Mouse (Mus musculus) forelimb bud, embryonic 11.5 days (tissue): ENCODE measurements at regions not wholly inside any gene's neighbourhood (a gene's known extent, or its start where the extent isn't known, plus 50 kb on each side); places are given as distances from the start of the nearest gene placed in this dataset.
"Not testable (repeated sequence)": the region's sequence is repeated elsewhere in the genome, so short reads cannot be mapped to it uniquely, and the experiment has no call there.

Experiments used
- DNase-seq: peaks from one replicate; pipeline ENCODE4 v3.0.0-alpha.2; 2012; ENCODE audit warnings: low read depth, low spot score

DNA sequence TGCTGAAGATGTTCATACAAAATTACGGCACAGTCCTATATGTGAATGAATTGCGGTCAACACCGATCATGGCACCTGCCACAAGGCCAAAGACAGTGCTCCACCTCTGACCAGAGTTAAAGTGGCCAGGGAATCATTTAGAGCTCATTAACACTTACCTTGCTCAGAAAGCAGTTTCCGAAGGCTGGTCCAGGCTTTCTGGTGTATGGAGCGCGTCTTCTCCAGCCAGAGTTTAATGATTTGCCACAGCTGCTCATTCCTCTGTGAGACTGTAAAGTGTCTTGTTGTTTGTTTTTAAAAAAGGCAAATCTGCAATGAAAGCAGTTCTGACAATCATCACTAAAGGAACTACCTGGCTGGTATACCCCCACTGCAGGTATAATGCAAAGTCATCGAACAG is 256.7 kb downstream of the Nfkbiz start:
- DNase-seq, result no peak

GRCm38 (mm10) chr16:55580827-55581226 is 257.9 kb downstream of the Nfkbiz start:
- no peak for DNase-seq

- DNase-seq, result no peak
These were observed 260.0 kb downstream of the Nfkbiz start for GRCm38 (mm10) chr16:55578686-55579085.

DNA sequence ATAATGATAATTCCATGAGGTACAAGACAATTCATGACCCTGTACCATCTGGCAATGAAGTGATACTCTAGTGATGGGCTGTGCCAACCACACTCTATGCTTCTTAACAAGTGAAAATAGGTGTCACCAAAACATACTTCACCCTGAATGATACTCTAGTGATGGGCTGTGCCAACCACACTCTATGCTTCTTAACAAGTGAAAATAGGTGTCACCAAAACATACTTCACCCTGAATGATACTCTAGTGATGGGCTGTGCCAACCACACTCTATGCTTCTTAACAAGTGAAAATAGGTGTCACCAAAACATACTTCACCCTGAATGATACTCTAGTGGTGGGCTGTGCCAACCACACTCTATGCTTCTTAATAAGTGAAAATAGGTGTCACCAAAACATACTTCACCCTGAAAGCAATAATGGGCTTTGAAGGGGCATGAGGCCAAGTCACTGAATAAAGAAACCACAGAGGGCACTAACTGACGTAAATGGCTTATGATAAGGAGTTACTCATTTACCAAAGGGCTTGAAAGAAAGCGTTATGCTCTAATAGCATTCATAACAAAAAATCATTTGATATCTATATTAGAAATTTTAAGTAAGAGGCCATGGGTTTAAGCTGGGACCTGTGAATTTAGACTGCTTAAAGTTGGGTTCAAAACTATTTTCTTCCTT is 263.0 kb downstream of the Nfkbiz start:
- DNase-seq, result not testable (repeated sequence)

GRCm38 (mm10) chr16:55571106-55571505 is 267.6 kb downstream of the Nfkbiz start:
- DNase-seq, result no peak

DNA sequence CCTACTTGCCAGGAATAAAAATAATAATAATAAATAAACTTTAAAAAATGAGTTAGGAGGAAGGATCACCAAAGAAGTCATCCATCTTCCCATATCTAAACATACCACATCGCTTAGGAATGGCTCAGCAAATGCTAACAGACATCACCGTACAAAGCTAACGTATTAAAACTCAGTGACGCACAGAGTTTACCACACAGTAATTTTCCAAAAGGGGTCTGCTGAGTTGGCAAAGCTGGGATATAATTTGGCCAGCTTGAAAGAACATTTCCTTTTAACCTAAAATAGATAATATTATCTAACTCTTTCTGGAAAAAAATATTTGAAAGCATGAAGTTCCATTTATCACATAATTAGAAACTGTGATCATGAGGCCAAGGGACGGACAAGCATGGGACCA is 268.6 kb downstream of the Nfkbiz start:
- DNase-seq, result no peak

- no peak for DNase-seq
These were observed 258.2 kb upstream of the Zpld1 start for GRCm38 (mm10) chr16:55555821-55556535.

GRCm38 (mm10) chr16:55555224-55555623 is 257.4 kb upstream of the Zpld1 start:
- no peak for DNase-seq

DNA sequence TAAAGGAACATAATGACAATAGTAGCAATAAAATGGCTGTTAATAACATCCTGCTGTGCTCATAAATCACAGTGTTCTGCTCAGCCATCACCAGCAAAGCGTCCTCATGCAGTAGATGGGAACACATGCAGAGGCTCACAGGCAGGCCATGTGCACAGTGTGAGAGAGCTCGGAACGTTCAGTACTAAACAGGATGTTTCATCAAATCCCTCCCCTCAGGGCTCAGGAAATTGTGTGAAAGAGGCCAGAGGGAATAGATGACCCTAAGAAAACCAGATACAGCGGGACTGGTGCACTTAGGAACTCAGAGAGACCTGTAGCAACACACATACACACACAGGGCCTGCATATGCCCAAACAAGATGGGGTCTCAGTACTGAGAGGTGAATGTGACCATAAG is 256.1 kb upstream of the Zpld1 start:
- no peak for DNase-seq

DNA sequence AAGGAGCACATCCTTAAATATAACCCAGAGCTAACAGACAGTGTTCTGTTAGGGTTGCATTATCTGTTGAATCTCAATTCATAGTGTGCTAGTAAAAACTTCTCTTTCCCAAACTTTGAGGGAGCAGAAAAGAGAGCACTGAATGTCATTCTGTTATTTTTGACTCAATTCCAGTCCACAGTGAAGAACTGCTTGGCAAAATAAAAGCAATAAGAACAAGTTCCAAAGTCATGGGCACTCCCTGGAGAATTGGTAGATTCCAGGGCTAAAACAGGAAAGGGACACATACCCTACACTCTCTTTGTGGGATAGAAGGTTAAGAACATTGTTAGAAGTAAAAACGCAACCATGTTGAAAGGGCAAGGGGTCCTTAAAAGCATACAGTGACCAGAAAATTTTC is 253.6 kb upstream of the Zpld1 start:
- no peak for DNase-seq

DNA sequence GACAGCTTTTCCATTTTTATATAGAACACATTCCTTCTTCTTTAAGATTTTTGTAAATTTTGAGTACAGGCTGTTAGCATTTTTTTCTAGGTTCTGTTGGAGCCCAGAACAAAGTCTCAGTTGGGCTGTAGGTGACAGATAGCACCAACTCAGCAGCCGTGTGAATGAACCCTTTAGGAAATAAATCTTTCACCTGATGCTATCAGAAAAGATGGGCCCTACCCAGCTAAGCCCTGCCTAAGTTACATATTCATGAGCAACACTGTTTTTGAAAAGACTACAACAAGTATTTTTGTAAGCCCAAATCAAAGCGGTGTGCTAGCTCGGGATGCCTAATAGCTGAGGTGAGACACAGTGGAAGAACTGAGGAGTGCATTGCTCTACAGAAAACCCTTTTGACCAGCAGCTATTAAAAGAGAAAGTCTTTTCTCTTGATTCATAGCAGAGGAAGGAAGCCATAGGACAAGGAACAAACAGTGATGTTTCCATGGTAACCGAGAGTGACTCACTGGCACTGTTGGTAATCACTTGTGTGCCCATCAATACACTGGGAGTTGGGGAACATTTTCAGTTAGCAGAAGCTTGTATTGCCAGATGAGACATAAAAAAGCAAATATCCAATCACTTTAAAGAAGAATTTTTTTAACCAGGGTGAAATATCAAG is 253.0 kb upstream of the Zpld1 start:
- DNase-seq, result no peak

GRCm38 (mm10) chr16:55547095-55547494 is 249.3 kb upstream of the Zpld1 start:
- no peak for DNase-seq

DNA sequence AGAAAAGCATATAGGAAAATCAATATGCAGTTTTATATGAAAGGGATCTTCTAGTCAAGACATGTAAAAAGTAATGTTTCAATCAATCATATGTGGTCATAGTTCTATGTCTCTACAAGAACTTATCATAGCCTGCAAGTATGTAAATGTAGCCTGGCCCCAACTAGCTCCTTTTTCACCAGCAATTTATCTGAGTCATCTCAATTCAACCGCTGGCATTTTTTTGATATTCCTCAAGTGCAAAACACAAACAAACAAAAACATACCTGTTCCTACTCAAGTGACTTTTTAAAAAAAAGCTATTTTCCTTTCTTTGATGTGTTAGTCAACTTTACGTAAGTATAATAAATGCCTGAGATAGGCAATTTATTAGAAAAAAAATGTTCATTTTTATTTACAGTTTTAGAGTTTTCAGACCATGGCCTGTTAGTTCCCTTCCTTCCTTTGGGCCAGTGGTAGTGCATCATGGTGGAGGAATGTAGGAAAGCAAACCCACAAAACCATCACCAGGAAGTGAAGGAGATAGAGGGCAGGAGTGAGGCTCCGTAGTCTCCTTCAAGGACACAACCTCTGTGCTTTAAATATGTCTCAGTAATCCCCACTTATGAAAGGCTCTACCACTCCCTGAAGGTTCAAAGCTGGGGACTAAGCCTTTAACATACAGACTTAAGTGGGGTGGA is 242.7 kb upstream of the Zpld1 start:
- DNase-seq, result no peak

GRCm38 (mm10) chr16:55539179-55539578 is 241.4 kb upstream of the Zpld1 start:
- no peak for DNase-seq

DNA sequence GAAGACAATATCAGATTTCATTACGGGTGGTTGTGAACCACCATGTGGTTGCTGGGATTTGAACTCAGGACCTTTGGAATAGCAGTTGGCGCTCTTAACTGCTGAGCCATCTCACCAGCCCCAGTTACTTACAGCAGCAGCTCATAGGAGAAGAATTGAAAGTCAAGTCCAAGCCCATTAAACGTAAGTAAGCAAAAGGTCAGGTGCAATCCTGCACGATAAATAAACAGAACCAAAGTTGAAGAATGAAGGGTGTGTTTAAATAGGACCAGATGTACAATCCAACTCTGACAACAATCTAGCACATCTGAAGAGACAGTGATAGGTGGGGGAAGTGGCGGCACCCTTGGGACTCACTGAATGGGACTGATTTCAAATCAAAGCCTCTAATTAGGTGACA is 239.8 kb upstream of the Zpld1 start:
- DNase-seq, result no peak

GRCm38 (mm10) chr16:55532686-55533085 is 234.9 kb upstream of the Zpld1 start:
- no peak for DNase-seq

DNA sequence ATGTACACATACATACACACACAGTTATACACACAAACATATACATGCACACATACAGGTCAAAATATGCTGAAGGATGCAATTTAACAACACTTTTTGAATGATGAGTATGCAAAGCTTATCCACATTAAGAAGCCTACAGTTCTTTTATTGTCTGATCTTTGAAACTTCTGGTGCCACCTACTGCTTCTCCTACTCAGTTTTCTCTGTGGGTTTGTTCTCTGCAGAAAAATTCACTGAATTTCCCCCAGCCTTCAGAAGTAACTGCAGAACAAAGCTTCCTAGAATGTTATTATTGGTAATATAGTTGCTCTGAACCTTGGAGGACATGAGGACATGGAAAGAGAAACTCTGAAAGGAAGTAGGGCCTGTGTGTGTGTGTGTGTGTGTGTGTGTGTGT is 233.1 kb upstream of the Zpld1 start:
- no peak for DNase-seq

DNA sequence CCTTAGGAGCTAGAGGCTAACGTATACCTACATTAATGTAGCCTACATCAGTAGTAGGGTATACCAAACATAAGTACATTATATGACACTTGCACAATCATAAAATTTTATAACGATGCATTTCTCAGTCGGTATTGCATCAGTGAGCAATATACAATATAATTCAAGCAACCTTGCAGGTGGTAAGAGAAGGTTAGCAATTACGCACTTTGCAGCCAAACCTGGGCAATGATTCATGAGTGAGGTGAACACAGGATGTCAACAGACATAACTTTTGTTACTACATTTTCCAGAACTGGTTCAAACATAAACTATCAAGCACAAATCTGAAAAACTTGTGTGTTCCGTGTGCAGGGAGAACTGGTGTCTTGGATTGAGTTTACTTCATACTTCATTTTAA is 229.9 kb upstream of the Zpld1 start:
- DNase-seq, result no peak

DNA sequence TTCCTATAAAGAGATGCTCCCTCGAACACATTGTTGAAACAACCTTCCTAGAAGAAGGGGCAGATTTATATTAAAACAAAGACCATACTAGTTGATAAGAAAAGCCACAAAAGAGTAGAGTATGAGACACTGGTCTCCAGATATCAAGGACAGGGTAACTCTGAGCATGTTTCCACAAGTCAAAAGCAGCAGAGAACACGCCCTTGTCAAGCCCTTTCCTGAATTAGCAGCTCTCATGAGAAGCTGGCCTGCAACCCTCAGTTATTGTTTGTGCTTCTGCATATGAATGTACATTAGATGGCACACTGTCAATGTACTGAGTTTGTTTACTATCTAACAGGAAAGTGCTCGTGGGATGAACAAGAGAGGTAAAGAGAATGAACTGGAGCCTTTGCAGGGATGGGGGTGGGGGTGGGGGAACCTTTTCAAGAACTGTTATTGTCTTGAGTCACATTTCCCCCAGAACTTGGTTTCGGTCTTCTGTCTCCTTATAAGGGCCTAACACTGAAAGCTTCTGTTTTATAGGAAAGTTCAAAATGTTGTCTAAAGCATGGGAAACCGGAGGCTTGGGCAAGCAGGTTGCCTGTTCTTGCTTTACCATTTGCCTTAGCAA is 228.6 kb upstream of the Zpld1 start:
- DNase-seq, result no peak

DNA sequence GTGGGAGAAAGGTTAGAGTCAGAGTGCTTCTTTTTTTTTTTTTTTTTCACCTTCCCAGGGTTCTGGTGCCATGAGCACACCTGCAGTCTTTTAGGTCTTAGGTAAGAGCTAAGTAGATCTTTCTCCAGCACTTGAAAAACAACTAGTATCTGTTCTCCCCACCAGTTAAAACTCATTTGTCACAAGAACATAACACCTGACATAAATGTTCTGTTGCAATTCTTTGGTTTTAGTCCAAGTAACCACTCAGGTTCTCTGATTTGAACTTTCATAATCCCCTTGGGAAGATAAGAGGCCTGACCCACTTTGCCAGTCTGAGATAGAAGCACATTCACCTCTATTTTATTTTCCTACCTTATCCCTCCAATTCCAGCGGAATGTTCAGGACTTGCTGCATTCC is 225.5 kb upstream of the Zpld1 start:
- DNase-seq, result no peak

DNA sequence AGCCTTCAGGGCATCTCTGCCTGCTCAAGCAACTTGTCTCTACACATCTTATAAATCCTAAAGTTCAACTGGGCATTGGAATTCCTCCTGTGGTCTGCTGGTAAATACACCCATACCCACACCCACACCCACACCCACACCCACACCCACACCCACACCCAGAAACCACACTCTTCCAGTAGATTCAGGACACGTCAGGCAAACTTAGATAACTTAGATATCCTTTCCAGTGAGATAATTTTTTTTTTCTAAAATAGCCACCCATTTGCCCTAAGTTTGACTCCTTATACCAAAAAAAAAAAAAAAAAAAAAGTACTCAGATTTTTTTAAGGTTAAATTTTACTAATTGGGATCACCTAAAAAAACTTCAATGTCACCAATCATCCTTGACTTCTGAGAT is 224.5 kb upstream of the Zpld1 start:
- DNase-seq, result no peak

GRCm38 (mm10) chr16:55521421-55521971 is 223.7 kb upstream of the Zpld1 start:
- no peak for DNase-seq
